Mouse (Mus musculus) right cerebral cortex, postnatal 36 days (tissue): ENCODE results near the gene Serinc5.
A peak's percentile ranks its signal among the peaks of the same experiment; 100 is the strongest.
"Not testable (repeated sequence)": the region's sequence is repeated elsewhere in the genome, so short reads cannot be mapped to it uniquely, and the experiment has no call there.

Source experiments
- DNase-seq, 2 experiments: peaks; one replicate each; pipeline ENCODE4 v3.0.0; 2022; ENCODE audit warnings: low spot score in 2 of 2, mixed read lengths in 1 of 2

Gene Serinc5

GRCm38 (mm10) chr13:92610311-92611221 is at the start of gene Serinc5:
Gene Serinc5 (plus strand): TSS chr13:92611091.
- DNase-seq: peak; percentile 90 to 93

- DNase-seq: no peak
Measured at GRCm38 (mm10) chr13:92576072-92576471, 34.8 kb upstream of the Serinc5 start, which contains the start of gene Spz1. Gene Spz1 (minus strand): TSS chr13:92576172.

GRCm38 (mm10) chr13:92576688-92577087 is 34.2 kb upstream of the Serinc5 start:
- no peak for DNase-seq

- DNase-seq: no peak
Measured at GRCm38 (mm10) chr13:92578210-92578609, 32.7 kb upstream of the Serinc5 start.

- DNase-seq: peak; percentile 20 to 39
Measured at GRCm38 (mm10) chr13:92580220-92581043, 30.5 kb upstream of the Serinc5 start.

- no peak for DNase-seq
Measured at GRCm38 (mm10) chr13:92584094-92584717, 26.7 kb upstream of the Serinc5 start.

- no peak for DNase-seq
Measured at GRCm38 (mm10) chr13:92588704-92589103, 22.2 kb upstream of the Serinc5 start.

GRCm38 (mm10) chr13:92589255-92589654 is 21.6 kb upstream of the Serinc5 start:
- no peak for DNase-seq

GRCm38 (mm10) chr13:92591225-92591624 is 19.7 kb upstream of the Serinc5 start:
- DNase-seq: no peak

GRCm38 (mm10) chr13:92592268-92592785 is 18.6 kb upstream of the Serinc5 start:
- no peak for DNase-seq

GRCm38 (mm10) chr13:92592786-92593635 is 17.9 kb upstream of the Serinc5 start:
- peak in 1 of 2 experiments; percentile 40 for DNase-seq

GRCm38 (mm10) chr13:92593731-92594396 is 17.0 kb upstream of the Serinc5 start:
- DNase-seq: no peak

GRCm38 (mm10) chr13:92594481-92594880 is 16.4 kb upstream of the Serinc5 start:
- no peak for DNase-seq

- no peak for DNase-seq
Measured at GRCm38 (mm10) chr13:92594907-92595306, 16.0 kb upstream of the Serinc5 start.

- DNase-seq: no peak
Measured at GRCm38 (mm10) chr13:92595424-92595823, 15.5 kb upstream of the Serinc5 start.

GRCm38 (mm10) chr13:92605306-92605705 is 5.6 kb upstream of the Serinc5 start:
- not testable (repeated sequence) for DNase-seq

GRCm38 (mm10) chr13:92609486-92610310 is 1.2 kb upstream of the Serinc5 start:
- DNase-seq: no peak

- no peak for DNase-seq
Measured at GRCm38 (mm10) chr13:92611254-92611784, 428 bp downstream of the Serinc5 start.

GRCm38 (mm10) chr13:92611917-92612316 is 1.0 kb downstream of the Serinc5 start:
- DNase-seq: no peak
